25 mouse cellular contexts compared by ENCODE assay signal in the genomic region with DNA sequence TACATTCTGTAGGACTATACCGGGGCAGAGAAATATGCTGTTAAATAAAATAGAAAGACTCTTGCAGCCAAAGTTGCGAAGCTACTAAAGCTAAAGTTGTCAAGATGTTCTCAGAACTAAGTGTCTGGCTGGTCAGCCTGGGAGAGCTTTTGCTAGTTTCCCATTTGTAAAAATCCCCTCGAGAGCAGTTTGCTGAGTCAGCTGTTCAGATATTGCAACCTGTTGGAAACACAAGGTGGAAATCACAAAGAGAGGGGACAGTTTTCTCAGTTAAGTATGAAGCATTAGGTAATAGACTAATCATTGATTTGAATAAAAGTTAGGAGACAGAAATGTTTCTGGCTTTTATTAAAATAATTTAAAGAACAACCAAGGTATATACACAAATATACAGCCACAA. TPM values are rescaled to one million over a fixed set of nuclear protein-coding genes. Genes with fewer than 3 reads are reported as not detected.
"Had no signal": no experiment of that assay in that cellular context is flagged by ENCODE, and none has a peak within 500 bp of the region (broad histone marks: within the 10 kb centered on the region; RNA-seq: fewer than 3 reads in every experiment).

No protein-coding gene starts in this region.

- H3K27me3 ChIP-seq: heart, embryonic 12.5 days; hindbrain, embryonic 12.5 days; limb, embryonic 13.5 days; limb, embryonic 15.5 days had no signal

- DNase-seq: gastrocnemius, adult 2 months; gastrocnemius, postnatal 10 days; gastrocnemius, postnatal 25 days; heart, adult 18-20 months; heart, postnatal 10 days; heart, postnatal 4 days; kidney, adult 18-20 months; kidney, adult 8-10 months; kidney, postnatal 10 days; kidney, postnatal 25 days; kidney, postnatal 4 days had no signal

- H3K27ac ChIP-seq: gastrocnemius, adult 2 months; heart, embryonic 10.5 days; hindbrain, embryonic 10.5 days; hindbrain, embryonic 12.5 days; hindbrain, embryonic 14.5 days; layer of hippocampus, adult 2 months; limb, embryonic 13.5 days; limb, embryonic 15.5 days; liver, embryonic 12.5 days; liver, embryonic 14.5 days had no signal

- H3K4me3 ChIP-seq: gastrocnemius, adult 2 months; heart, embryonic 10.5 days; heart, embryonic 12.5 days; hindbrain, embryonic 10.5 days; hindbrain, embryonic 12.5 days; layer of hippocampus, adult 2 months; limb, embryonic 13.5 days; limb, embryonic 15.5 days; liver, embryonic 12.5 days had no signal

- ATAC-seq: hindbrain, embryonic 16.5 days; inflammation-experienced regulatory T-cells, adult 6 months; intestine, embryonic 16.5 days; liver, embryonic 12.5 days had no signal

- H3K4me1 ChIP-seq: heart, embryonic 10.5 days; heart, embryonic 12.5 days; hindbrain, embryonic 10.5 days; hindbrain, embryonic 12.5 days; limb, embryonic 13.5 days; limb, embryonic 15.5 days; liver, embryonic 12.5 days had no signal

- H3K36me3 ChIP-seq: heart, embryonic 10.5 days; heart, embryonic 12.5 days; hindbrain, embryonic 10.5 days; hindbrain, embryonic 12.5 days; limb, embryonic 13.5 days; limb, embryonic 15.5 days; liver, embryonic 12.5 days had no signal

- H3K4me2 ChIP-seq: heart, embryonic 12.5 days; hindbrain, embryonic 12.5 days; hindbrain, embryonic 14.5 days; limb, embryonic 13.5 days; limb, embryonic 15.5 days; liver, embryonic 12.5 days had no signal

- H3K9me3 ChIP-seq: heart, embryonic 10.5 days; heart, embryonic 12.5 days; hindbrain, embryonic 10.5 days; hindbrain, embryonic 12.5 days; limb, embryonic 13.5 days; limb, embryonic 15.5 days; liver, embryonic 12.5 days had no signal

- H3K9ac ChIP-seq: heart, embryonic 12.5 days; hindbrain, embryonic 12.5 days; hindbrain, embryonic 14.5 days; limb, embryonic 13.5 days; limb, embryonic 15.5 days; liver, embryonic 12.5 days; liver, embryonic 14.5 days had no signal

RNA-seq across cellular contexts. Expression of a gene that starts 54.4 kb away (rescaled TPM):
- total RNA-seq: gastrocnemius, postnatal 25 days; heart, postnatal 10 days had no signal
- polyA plus RNA-seq: heart, embryonic 14.5 days had no signal
